Mouse (Mus musculus) liver, embryonic 15.5 days (tissue): ENCODE measurements around the gene Trappc4. TPM values are rescaled to one million over a fixed set of nuclear protein-coding genes. Genes with fewer than 3 reads are reported as not detected.
"Not testable (repeated sequence)": the region's sequence is repeated elsewhere in the genome, so short reads cannot be mapped to it uniquely, and the experiment has no call there.

Experiments
- ATAC-seq: fragments of 200-750 bp; cut with Nextera tagmentation; 2 replicates; pipeline ENCODE4 v1.8.0; 2017; ENCODE audit warnings: moderate number of reproducible peaks, mild to moderate bottlenecking, moderate library complexity; ENCODE audit not compliant: insufficient read depth
- H3K27ac ChIP-seq: fragments of 300-500 bp; sonication (generic); replicated peaks from 2 replicates; pipeline ENCODE4 v1.5.1; 2015; ENCODE audit warnings: mild to moderate bottlenecking, inconsistent platforms
- H3K27me3 ChIP-seq: fragments of 300-500 bp; sonication (generic); 2 replicates; pipeline ENCODE4 v1.6.1; 2015; ENCODE audit warnings: mild to moderate bottlenecking, inconsistent platforms
- H3K36me3 ChIP-seq: fragments of 300-500 bp; sonication (generic); replicated peaks from 2 replicates; pipeline ENCODE4 v1.6.1; 2015; ENCODE audit warnings: moderate library complexity, mild to moderate bottlenecking, inconsistent platforms
- H3K4me1 ChIP-seq: fragments of 300-500 bp; sonication (generic); replicated peaks from 2 replicates; pipeline ENCODE4 v1.6.1; 2015; ENCODE audit warnings: inconsistent platforms
- H3K4me2 ChIP-seq: fragments of 300-500 bp; sonication (generic); 2 replicates; pipeline ENCODE4 v1.6.1; 2015; ENCODE audit warnings: moderate library complexity, mild to moderate bottlenecking, inconsistent platforms
- H3K4me3 ChIP-seq: fragments of 300-500 bp; sonication (generic); replicated peaks from 2 replicates; pipeline ENCODE4 v1.5.1; 2015; ENCODE audit warnings: mild to moderate bottlenecking, inconsistent platforms
- H3K9ac ChIP-seq: fragments of 300-500 bp; sonication (generic); 2 replicates; pipeline ENCODE4 v1.6.1; 2015; ENCODE audit warnings: moderate library complexity, mild to moderate bottlenecking, inconsistent platforms
- H3K9me3 ChIP-seq: fragments of 300-500 bp; sonication (generic); replicated peaks from 2 replicates; pipeline ENCODE4 v1.6.1; 2016; ENCODE audit warnings: inconsistent platforms
- WGBS: fragments of 180-500 bp; shearing (Covaris S2); methylation state at CpG from one replicate; pipeline ENCODE4 v1.1.7; 2015; ENCODE audit warnings: mixed read lengths; ENCODE audit not compliant: insufficient replicate concordance; 5-methylcytosine and 5-hydroxymethylcytosine counted together
- polyA plus RNA-seq: library from polyadenylated mRNA; unstranded; fragments of >200 nt; fragmentation: Nextera tagmentation; extraction: Ambion mirVana; gene quantifications from 2 replicates; pipeline ENCODE4 v1.2.1, GENCODE M21; 2015

Trappc4 gene
- polyA plus RNA-seq, 1 experiment from 2014 or later = 50.4 TPM

GRCm38 (mm10) chr9:44379862-44380261 is 27.5 kb downstream of the Trappc4 start:
- Histone ChIP-seq H3K36me3 (peaks cover 42% of the 10 kb centered on the region), H3K9ac (peak overlapping the region; percentile 80), H3K4me3 (peak overlapping the region; percentile 71), H3K4me2 (peak overlapping the region; percentile 93), H3K9me3 (no peaks in the 10 kb centered on the region), H3K27ac (peak overlapping the region; percentile 78), H3K27me3 (no peaks in the 10 kb centered on the region), H3K4me1 (peaks cover 35% of the 10 kb centered on the region)
- WGBS = 4% methylated on average over 15 of the region's 15 CpGs
- ATAC-seq = 0 out of 2 replicates have a peak, but pooled peaks have one; percentile 5

- H3K9me3 ChIP-seq = no peaks in the 10 kb centered on the region
- H3K4me1 ChIP-seq = peaks cover 35% of the 10 kb centered on the region
- H3K27me3 ChIP-seq = no peaks in the 10 kb centered on the region
- peaks cover 36% of the 10 kb centered on the region for H3K36me3 ChIP-seq
- H3K9ac ChIP-seq = peak within 1 kb of the TSS; percentile 80
- peak within 1 kb of the TSS; percentile 93 for H3K4me2 ChIP-seq
- under 1% methylated on average over 83 of the region's 83 CpGs for whole genome bisulfite sequencing
- peak within 1 kb of the TSS; percentile 88 for H3K27ac ChIP-seq
- peak within 1 kb of the TSS; percentile 71 for H3K4me3 ChIP-seq
- ATAC-seq = peak; percentile 93
Measured at GRCm38 (mm10) chr9:44379054-44379834, 28.2 kb downstream of the Trappc4 start, which contains the start of gene Hyou1. TSS of gene Hyou1 (plus strand) at chr9:44379490.

- H3K4me1 ChIP-seq = peaks cover 43% of the 10 kb centered on the region
- ATAC-seq = no peak
- peak overlapping the region; percentile 88 for H3K27ac ChIP-seq
- H3K9ac ChIP-seq = peak overlapping the region; percentile 69
- 35% methylated on average over 5 of the region's 5 CpGs for WGBS
- peak overlapping the region; percentile 93 for H3K4me2 ChIP-seq
- no peaks in the 10 kb centered on the region for H3K27me3 ChIP-seq
- peaks cover 26% of the 10 kb centered on the region for H3K36me3 ChIP-seq
- H3K4me3 ChIP-seq = peak overlapping the region; percentile 71
- H3K9me3 ChIP-seq = no peaks in the 10 kb centered on the region
Measured at GRCm38 (mm10) chr9:44378153-44378730, 29.2 kb downstream of the Trappc4 start.

GRCm38 (mm10) chr9:44377335-44377734 is 30.1 kb downstream of the Trappc4 start:
- H3K4me2 ChIP-seq, H3K9me3 ChIP-seq, H3K4me3 ChIP-seq, H3K27me3 ChIP-seq, ATAC-seq, H3K27ac ChIP-seq, H3K9ac ChIP-seq: not testable (repeated sequence)
- Histone ChIP-seq H3K36me3 (peaks cover 17% of the 10 kb centered on the region), H3K4me1 (peaks cover 44% of the 10 kb centered on the region)
- 61% methylated on average over 2 of the region's 2 CpGs for WGBS

GRCm38 (mm10) chr9:44376141-44376540 is 31.3 kb downstream of the Trappc4 start:
- Histone ChIP-seq H3K36me3 (peaks cover 5% of the 10 kb centered on the region), H3K4me1 (peaks cover 38% of the 10 kb centered on the region), H3K9me3 (no peaks in the 10 kb centered on the region), H3K27me3 (no peaks in the 10 kb centered on the region), H3K4me2 (no peak overlapping the region), H3K4me3 (no peak overlapping the region), H3K9ac (no peak overlapping the region), H3K27ac (no peak overlapping the region)
- 75% methylated on average over 6 of the region's 6 CpGs for WGBS
- no peak for ATAC-seq

GRCm38 (mm10) chr9:44373386-44373785 is 34.0 kb downstream of the Trappc4 start:
- Histone ChIP-seq H3K27me3 (no peaks in the 10 kb centered on the region), H3K36me3 (no peaks in the 10 kb centered on the region), H3K4me1 (peaks cover 20% of the 10 kb centered on the region), H3K4me3 (no peak overlapping the region), H3K9me3 (no peaks in the 10 kb centered on the region), H3K4me2 (no peak overlapping the region), H3K9ac (no peak overlapping the region), H3K27ac (0 out of 2 replicates have a peak overlapping the region, but pooled peaks have one; percentile 20)
- ATAC-seq = no peak

- Histone ChIP-seq H3K9me3 (no peaks in the 10 kb centered on the region), H3K27me3 (no peaks in the 10 kb centered on the region), H3K4me2 (no peak overlapping the region), H3K9ac (no peak overlapping the region), H3K4me3 (no peak overlapping the region), H3K4me1 (peaks cover 12% of the 10 kb centered on the region), H3K36me3 (peaks cover 5% of the 10 kb centered on the region), H3K27ac (no peak overlapping the region)
- WGBS = 50% methylated on average over 3 of the region's 3 CpGs
- no peak for ATAC-seq
Measured at GRCm38 (mm10) chr9:44364480-44364879, 42.9 kb downstream of the Trappc4 start.

- Histone ChIP-seq H3K4me2 (peak overlapping the region; percentile 77), H3K4me3 (peak overlapping the region; percentile 86), H3K27ac (peak overlapping the region; percentile 85), H3K36me3 (peaks cover 26% of the 10 kb centered on the region), H3K4me1 (peaks cover 12% of the 10 kb centered on the region)
- H3K9ac ChIP-seq, ATAC-seq, H3K27me3 ChIP-seq, H3K9me3 ChIP-seq: not testable (repeated sequence)
- 40% methylated on average over 4 of the region's 4 CpGs for WGBS
Measured at GRCm38 (mm10) chr9:44361931-44362330, 45.5 kb downstream of the Trappc4 start.

GRCm38 (mm10) chr9:44361190-44361917 is 46.0 kb downstream of the Trappc4 start, which contains the start of gene Vps11:
TSS of gene Vps11 (minus strand) at chr9:44361670.
- WGBS = under 1% methylated on average over 44 of the region's 44 CpGs
- Histone ChIP-seq H3K4me3 (peak within 1 kb of the TSS; percentile 86), H3K36me3 (peaks cover 32% of the 10 kb centered on the region), H3K4me1 (peaks cover 12% of the 10 kb centered on the region), H3K27ac (peak within 1 kb of the TSS; percentile 85), H3K9ac (peak within 1 kb of the TSS; percentile 84), H3K27me3 (no peaks in the 10 kb centered on the region), H3K9me3 (no peaks in the 10 kb centered on the region), H3K4me2 (peak within 1 kb of the TSS; percentile 77)
- ATAC-seq = peak; percentile 85

GRCm38 (mm10) chr9:44357207-44357606 is 50.2 kb downstream of the Trappc4 start:
- Histone ChIP-seq H3K4me3 (no peak overlapping the region), H3K4me1 (peaks cover 18% of the 10 kb centered on the region), H3K27ac (peak overlapping the region; percentile 3; the same call in 1 of the 2 replicates), H3K9ac (no peak overlapping the region), H3K4me2 (no peak overlapping the region), H3K36me3 (peaks cover 73% of the 10 kb centered on the region), H3K9me3 (no peaks in the 10 kb centered on the region), H3K27me3 (no peaks in the 10 kb centered on the region)
- WGBS = 54% methylated on average over 4 of the region's 4 CpGs
- no peak for ATAC-seq
